Mouse (Mus musculus) CH12.LX (cell line): ENCODE measurements at regions not wholly inside any gene's neighbourhood (a gene's known extent, or its start where the extent isn't known, plus 50 kb on each side); places are given as distances from the start of the nearest gene placed in this dataset.

Source experiments
- DNase-seq: peaks from one replicate; pipeline ENCODE4 v3.0.0-alpha.2; 2013; ENCODE audit errors: extremely low read depth
- H3K27ac ChIP-seq: 2 replicates; pipeline ENCODE4 v1.5.1; 2012; ENCODE audit warnings: low read depth, mild to moderate bottlenecking, control low read depth, moderate library complexity; ENCODE audit not compliant: insufficient read depth
- H3K27me3 ChIP-seq: replicated peaks from 2 replicates; pipeline ENCODE3; 2012; ENCODE audit warnings: inconsistent platforms
- H3K36me3 ChIP-seq, 2 experiments: replicated peaks in 1 of 2; 2 replicates each; pipeline versions ENCODE3 to v1.6.1; 2012; ENCODE audit warnings: inconsistent platforms in 1 of 2, low read length in 1 of 2, mild to moderate bottlenecking in 1 of 2, mixed read lengths in 1 of 2, moderate library complexity in 1 of 2; ENCODE audit not compliant: control insufficient read depth in 1 of 2, insufficient read depth in 1 of 2
- H3K4me1 ChIP-seq, 2 experiments: 2 replicates each; pipeline ENCODE4 v1.6.1; 2012; ENCODE audit warnings: inconsistent platforms in 1 of 2, moderate library complexity in 1 of 2; ENCODE audit not compliant: insufficient read depth in 2 of 2, control insufficient read depth in 1 of 2
- H3K4me2 ChIP-seq: 2 replicates; pipeline ENCODE4 v1.6.1; 2012; ENCODE audit warnings: low read depth, mild to moderate bottlenecking, control low read depth; ENCODE audit not compliant: poor library complexity, insufficient read depth, severe bottlenecking
- H3K4me3 ChIP-seq, 3 experiments: fragments of 150-350 bp in 1 of 3; sonication (generic) in 1 of 3; replicated peaks in 1 of 3; 2 replicates each; pipeline versions ENCODE3 to v1.5.1; 2011 to 2012; ENCODE audit warnings: low read depth in 2 of 3, low read length in 2 of 3, mild to moderate bottlenecking in 2 of 3, moderate library complexity in 2 of 3, control low read depth in 1 of 3, improper control_type of control experiment in 1 of 3, inconsistent platforms in 1 of 3, mixed read lengths in 1 of 3; ENCODE audit not compliant: poor library complexity in 1 of 3
- H3K79me2 ChIP-seq: replicated peaks from 2 replicates; pipeline ENCODE4 v1.6.1; 2012; ENCODE audit warnings: mild to moderate bottlenecking, moderate library complexity; ENCODE audit not compliant: control insufficient read depth, poor library complexity, insufficient read depth, severe bottlenecking; ENCODE audit errors: extremely low read depth
- H3K9ac ChIP-seq: 2 replicates; pipeline ENCODE4 v1.6.1; 2012; ENCODE audit warnings: low read depth, mild to moderate bottlenecking, control low read depth, moderate library complexity; ENCODE audit not compliant: insufficient read depth
- H3K9me3 ChIP-seq: replicated peaks from 2 replicates; pipeline ENCODE3; 2012; ENCODE audit warnings: low read length, inconsistent platforms, mixed read lengths
- CHD2 ChIP-seq: IDR thresholded peaks from 2 replicates; pipeline ENCODE4 v1.6.1; 2011; ENCODE audit warnings: low read length, improper control_type of control experiment
- E2F4 ChIP-seq: IDR thresholded peaks from 2 replicates; pipeline ENCODE4 v1.6.1; 2011; ENCODE audit warnings: low read depth, low read length, improper control_type of control experiment; ENCODE audit not compliant: insufficient replicate concordance
- ELF1 ChIP-seq: IDR thresholded peaks from 2 replicates; pipeline ENCODE4 v1.6.1; 2014; ENCODE audit warnings: low read depth, mild to moderate bottlenecking, inconsistent platforms, low read length, improper control_type of control experiment
- EP300 ChIP-seq: IDR thresholded peaks from 2 replicates; pipeline ENCODE4 v1.6.1; 2011; ENCODE audit warnings: low read length, improper control_type of control experiment
- GABPA ChIP-seq: IDR thresholded peaks from 2 replicates; pipeline ENCODE4 v1.6.1; 2012; ENCODE audit warnings: low read depth, low read length, improper control_type of control experiment, inconsistent platforms; ENCODE audit not compliant: insufficient replicate concordance
- IRF4 ChIP-seq: IDR thresholded peaks from 2 replicates; pipeline ENCODE4 v1.6.1; 2014; ENCODE audit warnings: low read depth, mild to moderate bottlenecking, inconsistent platforms, low read length, improper control_type of control experiment
- JUN ChIP-seq: IDR thresholded peaks from 2 replicates; pipeline ENCODE4 v1.6.1; 2011; ENCODE audit warnings: low read depth, mild to moderate bottlenecking, low read length, improper control_type of control experiment, moderate library complexity; ENCODE audit not compliant: insufficient read depth
- JUND ChIP-seq: conservative IDR thresholded peaks from 2 replicates; pipeline ENCODE4 v1.6.1; 2011; ENCODE audit warnings: low read depth, low read length, improper control_type of control experiment
- KAT2A ChIP-seq: IDR thresholded peaks from 2 replicates; pipeline ENCODE4 v1.6.1; 2012; ENCODE audit warnings: low read length, improper control_type of control experiment, inconsistent platforms; ENCODE audit not compliant: insufficient replicate concordance
- MAFK ChIP-seq: IDR thresholded peaks from 2 replicates; pipeline ENCODE4 v1.6.1; 2011; ENCODE audit warnings: low read length, improper control_type of control experiment; ENCODE audit not compliant: insufficient replicate concordance
- MAZ ChIP-seq: IDR thresholded peaks from 2 replicates; pipeline ENCODE4 v1.6.1; 2012; ENCODE audit warnings: low read depth, mild to moderate bottlenecking, inconsistent platforms, low read length, improper control_type of control experiment, moderate library complexity
- MEF2A ChIP-seq: IDR thresholded peaks from 2 replicates; pipeline ENCODE4 v1.6.1; 2014; ENCODE audit warnings: low read depth, mild to moderate bottlenecking, inconsistent platforms, low read length, improper control_type of control experiment, borderline replicate concordance
- MXI1 ChIP-seq: IDR thresholded peaks from 2 replicates; pipeline ENCODE4 v1.6.1; 2011; ENCODE audit warnings: mild to moderate bottlenecking, low read depth, low read length, improper control_type of control experiment
- MYC ChIP-seq: IDR thresholded peaks from 2 replicates; pipeline ENCODE4 v1.6.1; 2011; ENCODE audit warnings: low read depth, mild to moderate bottlenecking, improper control_type of control experiment, low read length
- NELFE ChIP-seq: IDR thresholded peaks from 2 replicates; pipeline ENCODE4 v1.6.1; 2011; ENCODE audit warnings: low read depth, low read length, improper control_type of control experiment
- NRF1 ChIP-seq: IDR thresholded peaks from 2 replicates; pipeline ENCODE4 v1.6.1; 2014; ENCODE audit warnings: low read depth, mild to moderate bottlenecking, inconsistent platforms, low read length, improper control_type of control experiment, moderate library complexity
- POLR2A ChIP-seq: IDR thresholded peaks from 2 replicates; pipeline ENCODE4 v1.6.1; 2011; ENCODE audit warnings: low read depth, mild to moderate bottlenecking, improper control_type of control experiment, low read length
- POLR2AphosphoS2 ChIP-seq: IDR thresholded peaks from 2 replicates; pipeline ENCODE4 v1.6.1; 2011; ENCODE audit warnings: low read depth, low read length, improper control_type of control experiment
- SIN3A ChIP-seq: IDR thresholded peaks from 2 replicates; pipeline ENCODE4 v1.6.1; 2012; ENCODE audit warnings: low read length, improper control_type of control experiment, inconsistent platforms
- SMC3 ChIP-seq: IDR thresholded peaks from 2 replicates; pipeline ENCODE4 v1.6.1; 2011; ENCODE audit warnings: low read depth, low read length, improper control_type of control experiment
- TCF12 ChIP-seq: IDR thresholded peaks from 2 replicates; pipeline ENCODE4 v1.6.1; 2014; ENCODE audit warnings: low read depth, mild to moderate bottlenecking, inconsistent platforms, low read length, improper control_type of control experiment
- UBTF ChIP-seq: IDR thresholded peaks from 2 replicates; pipeline ENCODE4 v1.6.1; 2012; ENCODE audit warnings: low read depth, mild to moderate bottlenecking, inconsistent platforms, low read length, improper control_type of control experiment, moderate library complexity
- USF2 ChIP-seq: conservative IDR thresholded peaks from 2 replicates; pipeline ENCODE4 v1.6.1; 2011; ENCODE audit warnings: low read depth, low read length, improper control_type of control experiment
- ZC3H11A ChIP-seq: IDR thresholded peaks from 2 replicates; pipeline ENCODE4 v1.6.1; 2012; ENCODE audit warnings: low read depth, mild to moderate bottlenecking, inconsistent platforms, low read length, improper control_type of control experiment
- ZKSCAN1 ChIP-seq: IDR thresholded peaks from 2 replicates; pipeline ENCODE4 v1.6.1; 2012; ENCODE audit warnings: low read depth, inconsistent platforms, low read length, improper control_type of control experiment, borderline replicate concordance
- dilution Hi-C: fragments of 300-500 bp; cut with MboI; formaldehyde crosslinking; loops from 2 replicates; pipeline ENCODE4 v1.14.3; 2020; ENCODE audit warnings: low sequenced_read_pairs; ENCODE audit not compliant: extremely low pct_unique_long_range_greater_than_20kb, extremely low pct_ligation_motif_present
- in situ Hi-C: fragments of 300-500 bp; cut with MboI; formaldehyde crosslinking; loops from 3 replicates; pipeline ENCODE4 v1.14.3; 2019; ENCODE audit warnings: low sequenced_read_pairs, low pct_ligation_motif_present, low pct_unique_long_range_greater_than_20kb, mixed read lengths

DNA sequence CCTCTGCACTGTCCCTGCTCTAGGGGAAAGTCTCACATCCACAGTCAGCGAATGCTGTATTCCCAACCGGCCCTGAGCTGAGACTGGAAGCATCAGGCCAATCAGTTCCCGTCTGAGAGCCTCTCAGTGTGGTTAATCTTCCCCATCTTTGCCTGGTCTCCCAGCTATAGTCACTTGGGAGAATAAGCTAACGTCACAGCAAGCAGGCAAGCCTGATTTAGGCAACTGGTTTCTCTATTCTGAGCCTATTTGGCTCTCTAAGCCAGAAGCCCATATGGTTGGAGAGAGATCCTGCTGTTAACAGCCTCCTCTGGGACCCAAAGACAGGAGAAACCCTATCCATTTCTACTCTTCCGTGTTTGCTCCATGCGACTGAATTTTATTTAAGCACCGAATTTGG is 161.7 kb upstream of the Slc22a22 start:
- no peaks in the 10 kb centered on the region for H3K9me3 ChIP-seq
- no peak for DNase-seq

DNA sequence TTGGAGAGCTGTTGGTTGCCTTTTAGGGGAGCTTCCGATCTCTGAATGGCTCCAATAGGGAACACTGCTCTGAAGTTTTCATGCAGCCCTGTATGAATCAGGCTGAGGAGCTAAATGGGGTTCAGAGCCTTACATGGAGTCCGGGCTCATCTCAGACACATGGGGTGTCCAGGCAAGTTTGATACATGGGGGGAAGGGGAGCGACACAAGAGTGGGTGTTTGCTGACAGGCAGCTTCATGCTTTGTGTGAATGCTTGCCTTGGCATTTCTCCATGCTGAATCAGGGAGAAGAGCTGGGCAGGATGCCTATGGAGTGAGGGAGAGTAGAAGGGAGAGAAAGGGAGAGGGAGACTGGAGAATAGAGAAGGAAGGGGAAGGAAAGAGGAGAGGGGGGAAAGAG is 155.6 kb upstream of the Slc22a22 start:
- Histone ChIP-seq H3K4me1 (peaks cover 0 to 4% of the 10 kb centered on the region in 2 experiments; a peak in 1 of 4 replicates), H3K9me3 (no peaks in the 10 kb centered on the region), H3K4me2 (no peak overlapping the region), H3K27ac (no peak overlapping the region), H3K36me3 (no peaks in the 10 kb centered on the region), H3K9ac (no peak overlapping the region), H3K4me3 (no peak overlapping the region), H3K79me2 (no peaks in the 10 kb centered on the region), H3K27me3 (no peaks in the 10 kb centered on the region)
- dilution Hi-C loops: no loop called here
- no peak for DNase-seq
- TF ChIP-seq ZKSCAN1: no peak
- TF ChIP-seq MXI1: no peak
- in situ Hi-C loops: no loop called here

More for the DNA sequence above, 161.7 kb upstream of the Slc22a22 start:
- H3K36me3 ChIP-seq: no peaks in the 10 kb centered on the region
- no peak overlapping the region for H3K4me3 ChIP-seq
- no peaks in the 10 kb centered on the region for H3K27me3 ChIP-seq
- H3K4me1 ChIP-seq: peaks cover 0 to 1% of the 10 kb centered on the region in 2 experiments; a peak in 2 of 4 replicates
- TF ChIP-seq ZKSCAN1: no peak
- TF ChIP-seq ZC3H11A: no peak
- no peak for TF ChIP-seq EP300
- no peak for TF ChIP-seq E2F4
- TF ChIP-seq UBTF: no peak
- no peak for TF ChIP-seq MAFK
- TF ChIP-seq MAZ: no peak
- no peak for TF ChIP-seq CHD2
- no peak for TF ChIP-seq MEF2A
- TF ChIP-seq USF2: no peak
- no peak for TF ChIP-seq KAT2A
- TF ChIP-seq TCF12: no peak
- H3K4me2 ChIP-seq: no peak overlapping the region; the same call in 1 of the 2 replicates
- no peaks in the 10 kb centered on the region for H3K79me2 ChIP-seq
- H3K27ac ChIP-seq: no peak overlapping the region
- no peak overlapping the region for H3K9ac ChIP-seq
- dilution Hi-C loops: no loop called here
- in situ Hi-C loops: no loop called here

DNA sequence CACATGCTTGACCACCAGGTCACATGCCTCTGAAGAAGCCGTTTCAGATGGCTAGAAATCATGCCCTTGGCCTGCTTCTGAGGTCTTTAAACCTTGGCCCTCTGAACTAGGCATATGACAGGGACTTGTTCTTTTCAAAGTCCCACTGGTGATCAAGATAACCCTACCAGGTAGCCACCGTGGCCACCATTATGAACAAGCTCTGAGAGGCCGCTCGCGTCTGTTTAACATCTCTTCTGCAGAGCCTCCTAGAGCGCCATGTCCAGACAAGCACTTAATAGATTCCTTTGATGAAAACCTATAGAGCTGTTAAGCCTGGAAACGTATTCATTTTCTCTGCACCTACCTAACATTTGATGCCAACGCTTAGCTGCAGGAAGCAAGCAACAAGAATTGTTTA is 155.1 kb upstream of the Slc22a22 start:
- no peak overlapping the region for H3K4me3 ChIP-seq
- no peak overlapping the region for H3K9ac ChIP-seq
- dilution Hi-C loops: no loop called here
- H3K27ac ChIP-seq: no peak overlapping the region
- H3K79me2 ChIP-seq: no peaks in the 10 kb centered on the region
- H3K36me3 ChIP-seq: no peaks in the 10 kb centered on the region
- H3K4me2 ChIP-seq: no peak overlapping the region
- in situ Hi-C loops: no loop called here
- H3K9me3 ChIP-seq: no peaks in the 10 kb centered on the region
- H3K27me3 ChIP-seq: no peaks in the 10 kb centered on the region
- no peak for DNase-seq
- H3K4me1 ChIP-seq: peaks cover 0 to 5% of the 10 kb centered on the region in 2 experiments; a peak in 1 of 4 replicates
- TF ChIP-seq NELFE (no peak), ZC3H11A (no peak), POLR2AphosphoS2 (no peak), MAFK (no peak), SIN3A (no peak), IRF4 (no peak), JUN (no peak), POLR2A (no peak), MXI1 (no peak), JUND (no peak), MEF2A (no peak), E2F4 (no peak), GABPA (no peak), ZKSCAN1 (no peak), ELF1 (no peak), SMC3 (no peak), NRF1 (no peak), UBTF (no peak), MYC (no peak)
